Mouse (Mus musculus) cerebellum, adult 9-11 months (tissue): ENCODE results near the gene Dynlrb1.

Source experiments
- DNase-seq: peaks from one replicate; pipeline ENCODE4 v3.0.0; 2022

Gene Dynlrb1

DNA sequence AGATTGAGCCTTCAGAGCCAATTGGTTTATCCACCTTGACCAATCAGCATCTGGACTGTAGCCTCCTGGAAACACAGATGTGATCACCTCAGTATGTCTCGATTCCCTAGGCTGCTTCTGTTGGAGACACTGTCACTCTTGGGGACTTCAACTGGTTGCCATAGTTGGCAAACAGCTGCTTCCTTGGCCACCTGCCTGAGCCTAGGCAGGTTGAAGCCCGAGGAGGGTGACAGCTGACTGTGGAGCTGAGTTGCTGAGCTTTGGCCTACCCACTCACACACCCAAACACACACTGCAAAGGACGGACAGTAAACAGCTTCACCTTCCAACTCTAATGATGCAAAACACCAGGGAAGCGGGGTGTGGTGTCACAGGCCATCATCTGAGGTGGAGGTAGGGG, 47.5 kb downstream of the Dynlrb1 start:
- DNase-seq, result peak; percentile 18

DNA sequence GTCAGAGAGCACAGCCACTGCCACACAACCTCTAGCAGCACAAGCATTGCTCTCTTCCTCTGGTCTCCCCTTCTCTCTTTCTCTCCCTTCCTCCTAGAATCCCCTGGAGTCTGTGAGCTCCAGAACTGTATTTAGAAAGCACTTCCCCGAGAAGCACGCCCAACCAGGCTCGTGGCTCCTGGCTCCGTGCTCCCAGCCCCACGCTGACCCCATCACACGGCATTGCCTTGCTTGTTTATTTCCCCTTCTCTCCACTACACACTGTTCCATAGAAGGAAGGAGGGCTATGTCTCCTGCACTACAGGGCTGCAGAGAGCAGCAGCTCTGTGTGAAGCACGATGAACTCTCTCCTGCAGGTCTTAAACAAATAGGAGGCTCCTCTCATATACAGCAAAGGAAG, 48.3 kb downstream of the Dynlrb1 start:
- no peak for DNase-seq

DNA sequence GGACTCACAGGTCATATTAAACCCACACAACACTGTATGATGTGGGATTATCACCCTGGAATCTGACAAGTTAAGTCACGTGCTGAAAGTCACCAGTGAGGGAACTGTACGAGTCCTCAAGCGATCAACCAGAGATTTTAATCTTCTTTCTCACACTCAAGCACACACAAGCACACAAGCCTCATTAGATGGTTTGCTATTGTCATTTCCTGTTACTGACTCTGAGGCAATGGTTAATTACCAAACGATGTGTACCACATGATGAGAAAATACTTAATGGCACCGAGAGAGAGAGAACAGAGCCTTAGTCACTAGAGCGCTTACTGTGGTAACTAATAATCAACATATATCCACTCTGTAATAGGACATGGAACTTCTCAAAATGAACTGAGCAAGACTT, 49.4 kb downstream of the Dynlrb1 start:
- no peak for DNase-seq

DNA sequence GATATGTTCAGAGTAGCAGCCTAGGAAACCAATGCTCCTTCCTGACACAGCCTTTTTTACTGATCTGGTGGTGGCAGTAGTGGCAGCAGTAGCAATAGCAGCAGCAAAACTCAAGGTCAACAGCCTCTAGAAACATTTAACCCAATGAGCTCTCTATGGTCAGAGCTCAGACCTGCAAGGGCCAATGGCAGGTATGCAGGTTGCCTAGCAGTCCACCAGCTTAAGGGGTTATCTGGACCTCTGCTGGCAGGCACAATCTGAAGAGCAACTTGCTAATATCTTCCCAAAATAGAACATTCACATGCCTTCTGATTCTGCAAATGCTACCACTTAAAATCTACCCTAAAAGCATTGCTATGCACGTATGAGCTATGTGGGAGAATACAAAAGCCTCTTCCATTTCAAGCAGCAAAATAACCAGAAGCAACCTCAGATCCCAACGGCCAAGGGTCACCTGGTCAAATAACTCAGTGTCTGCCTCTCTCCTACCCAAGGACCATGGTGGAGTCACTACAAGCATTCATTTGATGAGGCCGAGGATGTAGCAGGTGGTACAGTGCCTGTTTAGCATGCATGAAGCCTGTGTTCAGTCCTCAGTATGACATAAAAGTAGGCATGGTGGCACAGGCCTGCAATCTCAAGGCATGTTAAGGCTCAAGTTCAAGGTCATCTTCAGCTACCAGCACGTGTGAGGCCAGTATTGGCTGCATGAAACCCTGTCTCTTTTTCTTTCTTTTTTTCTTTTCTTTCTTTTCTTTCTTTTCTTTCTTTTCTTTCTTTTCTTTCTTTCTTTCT, 51.3 kb downstream of the Dynlrb1 start:
- no peak for DNase-seq

DNA sequence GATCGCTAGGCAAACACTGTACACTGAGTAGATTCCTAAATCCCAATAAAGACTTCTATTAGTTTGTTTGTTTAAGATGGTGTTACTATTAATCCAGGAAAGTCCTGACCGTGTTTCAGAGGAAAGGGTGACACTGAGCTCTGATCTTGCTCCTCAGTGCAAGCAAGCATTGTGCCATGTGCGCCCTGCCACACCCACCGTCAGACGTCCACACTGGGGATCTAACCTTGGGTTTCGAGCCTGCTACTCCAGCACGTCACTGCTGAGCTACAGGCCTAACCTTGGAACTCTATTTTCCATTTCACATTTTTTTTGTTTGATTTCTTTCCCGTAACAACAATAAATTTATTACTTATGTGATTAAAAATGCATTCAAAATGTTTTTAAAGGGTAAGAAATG, 53.7 kb downstream of the Dynlrb1 start:
- DNase-seq, result no peak

DNA sequence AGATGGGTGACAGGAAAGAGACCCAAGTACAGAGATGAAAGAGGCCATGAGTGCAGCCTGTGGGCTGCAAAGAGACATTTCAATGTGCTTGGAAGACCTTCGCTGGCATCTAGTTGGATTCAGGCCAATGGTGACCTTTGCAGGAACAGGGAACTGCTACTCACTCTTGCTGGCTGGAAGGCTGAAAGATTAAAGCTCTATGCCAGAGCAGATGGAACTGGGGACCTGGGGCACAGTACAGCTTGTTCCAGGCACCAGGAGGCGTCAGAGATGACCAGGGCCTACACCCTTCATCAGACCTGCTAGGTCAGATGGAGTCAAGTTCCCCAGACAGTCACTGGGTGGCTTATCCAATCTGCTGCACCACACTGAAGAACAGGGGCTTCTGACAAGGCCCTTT, 57.0 kb downstream of the Dynlrb1 start:
- peak; percentile 70 for DNase-seq

DNA sequence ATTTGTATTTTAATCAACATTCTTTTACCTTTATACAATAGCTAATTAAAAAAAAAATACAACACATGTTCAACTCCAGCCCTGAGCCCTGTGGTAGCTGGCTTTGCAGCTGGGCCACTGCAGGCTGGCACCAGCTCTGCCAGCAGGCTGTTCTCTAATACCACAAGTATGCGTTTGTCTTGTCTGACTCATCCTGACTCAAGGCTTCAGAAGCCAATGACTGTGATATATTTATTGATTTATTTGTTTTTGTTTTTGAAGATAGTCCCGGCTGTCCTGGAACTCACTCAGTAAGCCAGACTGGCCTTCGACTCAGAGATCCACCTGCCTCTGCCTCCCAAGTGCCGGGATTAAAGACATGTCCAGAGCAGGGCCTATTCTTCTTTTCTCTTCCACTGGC, 57.6 kb downstream of the Dynlrb1 start:
- DNase-seq, result no peak

DNA sequence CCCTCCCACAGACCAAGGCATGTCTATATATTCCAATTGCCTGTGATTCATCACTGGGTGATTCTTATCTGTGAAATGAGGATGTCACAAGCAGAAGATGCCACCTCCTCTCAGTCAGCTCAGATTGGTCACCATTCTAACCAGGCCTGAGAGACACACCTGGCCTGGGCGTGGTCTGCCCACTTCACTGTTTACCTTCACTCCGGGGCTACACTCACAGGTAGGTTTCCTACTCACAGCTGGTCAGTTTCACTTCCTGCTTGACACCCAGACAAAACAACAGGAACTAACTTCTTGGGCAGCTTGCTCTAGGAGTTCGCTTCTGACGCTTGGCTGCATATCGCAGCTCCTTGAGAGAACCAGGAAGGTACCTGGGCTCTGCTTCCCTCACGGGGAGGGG, 59.1 kb downstream of the Dynlrb1 start:
- no peak for DNase-seq

DNA sequence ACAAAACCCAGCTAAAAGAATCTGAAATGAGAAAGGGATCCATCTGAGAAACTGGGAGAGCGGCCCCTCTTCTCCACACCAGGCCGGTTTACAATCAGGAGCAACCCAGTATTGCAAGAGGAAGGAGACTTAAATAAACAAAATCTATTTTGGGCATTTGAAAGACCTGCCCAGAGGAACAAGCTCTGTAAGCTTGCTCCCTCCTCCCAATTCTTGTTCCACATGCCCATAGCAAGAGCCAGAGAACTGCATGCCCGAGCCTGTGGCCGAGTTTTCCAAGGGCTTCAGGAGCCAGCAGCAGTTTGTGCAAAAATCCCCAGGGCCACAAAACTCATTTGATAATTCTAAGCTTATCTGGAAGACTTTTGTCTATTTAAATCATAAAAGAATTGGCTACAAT, 63.2 kb downstream of the Dynlrb1 start:
- no peak for DNase-seq
